Mouse (Mus musculus) layer of hippocampus, postnatal 25 days (tissue): ENCODE data around the gene Sesn3. TPM values are rescaled to one million over a fixed set of nuclear protein-coding genes. Genes with fewer than 3 reads are reported as not detected.
A peak's percentile ranks its signal among the peaks of the same experiment; 100 is the strongest.
"Not testable (repeated sequence)": the region's sequence is repeated elsewhere in the genome, so short reads cannot be mapped to it uniquely, and the experiment has no call there.

ENCODE experiments used
- DNase-seq, 2 experiments: peaks; one replicate each; pipeline ENCODE4 v3.0.0; 2022; ENCODE audit warnings: mixed read lengths in 2 of 2, low spot score in 1 of 2; ENCODE audit errors: extremely low spot score in 1 of 2
- total RNA-seq, 2 experiments: library from RNA; stranded (reverse); gene quantifications; 2 replicates each; pipeline ENCODE4 v1.2.3; 2021

Sesn3 gene
- total RNA-seq, 2 experiments from 2014 or later, result 65.0 to 67.5 TPM

DNA sequence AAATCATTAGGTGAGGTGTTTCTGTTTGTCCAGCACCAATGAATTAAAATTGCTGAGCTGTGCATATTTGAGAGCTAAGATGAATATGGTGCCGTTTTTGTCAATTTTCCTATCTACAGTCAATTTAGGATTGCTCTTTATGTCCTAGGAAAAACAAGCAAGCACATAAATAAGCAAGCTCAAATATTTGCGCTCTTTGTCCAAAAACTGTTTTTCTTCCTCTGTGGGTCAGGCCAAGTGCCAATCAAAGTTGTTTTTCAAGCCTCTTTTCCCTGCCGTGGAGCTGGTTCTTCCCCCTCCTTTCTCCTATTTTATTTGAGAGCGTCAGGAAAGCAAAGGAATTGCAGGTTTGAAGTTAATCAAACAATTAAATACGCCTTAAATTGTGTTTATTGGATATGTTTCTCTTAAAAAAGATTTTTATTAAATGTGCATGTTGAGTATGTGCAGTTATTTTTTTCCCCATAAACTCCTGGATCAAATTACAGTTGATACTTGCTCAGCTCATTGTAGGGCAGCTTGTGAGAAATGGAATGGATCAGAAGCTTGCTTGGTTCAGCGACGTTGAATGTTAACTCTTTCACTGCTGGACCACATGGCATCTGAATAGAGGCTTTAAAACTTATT, 2.6 kb downstream of the Sesn3 start:
- no peak for DNase-seq

GRCm38 (mm10) chr9:14280696-14281095, 5.8 kb downstream of the Sesn3 start:
- DNase-seq, result no peak

DNA sequence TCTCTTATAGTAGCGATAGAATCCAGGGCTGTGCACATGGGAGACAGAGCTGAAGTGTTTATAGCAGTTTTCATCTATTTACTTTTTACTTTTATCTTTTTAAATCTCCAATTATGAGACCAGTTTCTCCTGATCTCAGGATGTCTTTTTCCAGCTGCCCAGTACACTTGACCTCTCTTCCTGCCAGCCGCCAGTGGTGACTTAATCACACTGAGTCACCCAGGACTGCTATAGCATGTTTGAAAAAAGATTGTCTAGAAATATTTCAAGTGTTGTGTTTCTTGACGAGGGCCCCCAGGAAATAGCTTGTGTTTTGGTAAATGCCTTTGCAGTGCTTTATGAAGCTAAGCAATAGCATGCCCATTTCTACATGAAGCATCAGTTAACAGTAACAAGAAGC, 10.2 kb downstream of the Sesn3 start:
- no peak for DNase-seq

GRCm38 (mm10) chr9:14287234-14287633, 12.4 kb downstream of the Sesn3 start:
- DNase-seq, result no peak

DNA sequence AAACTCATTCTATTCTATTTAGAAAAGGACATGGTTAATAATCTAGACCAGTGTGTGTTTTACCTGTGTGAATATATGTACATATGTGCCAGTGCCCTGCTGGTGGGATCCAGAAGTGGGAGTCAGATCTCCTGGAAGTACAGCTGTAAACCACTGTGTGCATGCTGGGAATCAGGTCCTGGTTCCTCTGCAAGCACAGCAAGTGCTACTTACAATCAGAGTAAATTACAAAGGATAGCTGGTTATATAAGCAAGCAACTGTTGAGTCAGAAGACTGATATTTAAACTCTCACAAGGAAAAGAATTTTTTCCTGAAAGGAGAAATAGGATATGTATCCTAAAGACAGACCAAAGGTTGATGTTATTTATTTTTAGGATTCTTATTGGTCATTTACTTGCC, 13.6 kb downstream of the Sesn3 start:
- no peak for DNase-seq

DNA sequence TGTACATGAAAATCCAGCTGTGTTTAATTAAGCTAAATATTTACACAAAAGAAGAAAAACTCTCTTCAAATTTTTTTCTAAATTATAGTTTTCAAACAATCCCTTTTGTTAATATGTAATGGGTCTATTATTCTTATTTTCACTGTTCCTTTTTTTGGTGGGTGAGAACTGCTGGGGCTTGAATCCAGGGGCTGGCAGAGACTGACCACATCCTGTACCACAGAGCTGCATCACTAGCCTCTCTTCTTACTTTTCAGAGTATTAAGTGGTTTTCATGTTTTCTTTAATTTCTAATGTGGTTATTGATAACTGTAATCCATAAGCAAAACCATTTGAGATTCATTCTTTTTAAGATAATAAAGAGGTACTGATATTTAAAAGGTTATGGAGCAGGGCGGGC, 19.0 kb downstream of the Sesn3 start:
- DNase-seq, result no peak

- DNase-seq, result no peak
These were observed 21.0 kb downstream of the Sesn3 start for GRCm38 (mm10) chr9:14295680-14296440.

DNA sequence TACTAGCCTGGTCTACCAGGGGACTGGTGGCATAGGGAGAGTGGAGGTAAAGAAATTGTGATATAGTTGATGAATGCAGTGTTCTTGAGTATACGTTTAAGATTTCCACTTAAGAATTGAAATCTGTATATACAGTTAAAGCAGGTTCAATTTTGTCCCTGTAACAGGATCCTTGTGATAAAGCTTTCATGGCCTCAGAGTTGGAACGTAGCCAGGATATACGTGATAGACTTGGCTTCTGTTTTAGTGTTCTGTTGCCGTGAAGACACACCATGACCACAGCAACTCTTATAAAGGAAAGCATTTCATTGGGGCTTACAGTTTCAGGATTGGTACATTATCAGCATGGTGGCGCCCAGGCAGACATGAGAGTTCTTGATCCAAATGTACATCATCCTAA, 22.3 kb downstream of the Sesn3 start:
- no peak for DNase-seq

DNA sequence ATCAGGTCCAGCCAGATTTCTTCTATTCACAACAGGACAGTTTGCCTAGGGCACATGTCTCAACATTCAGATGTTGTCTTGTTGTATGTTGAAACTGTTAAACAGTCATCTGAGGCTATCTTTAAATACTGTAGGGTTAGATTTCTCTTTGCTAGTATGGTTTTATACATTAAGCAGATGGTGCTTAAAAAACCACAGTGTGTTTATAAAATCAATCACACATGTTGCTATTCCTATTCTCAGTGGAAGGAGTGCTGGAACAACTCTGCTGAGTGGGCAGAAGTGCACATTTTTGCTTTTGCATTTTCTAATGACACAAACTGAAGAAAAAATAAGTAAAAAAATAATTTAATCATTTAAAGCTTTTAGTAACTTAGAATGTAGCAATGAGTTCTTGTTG, 25.0 kb downstream of the Sesn3 start:
- no peak for DNase-seq

DNA sequence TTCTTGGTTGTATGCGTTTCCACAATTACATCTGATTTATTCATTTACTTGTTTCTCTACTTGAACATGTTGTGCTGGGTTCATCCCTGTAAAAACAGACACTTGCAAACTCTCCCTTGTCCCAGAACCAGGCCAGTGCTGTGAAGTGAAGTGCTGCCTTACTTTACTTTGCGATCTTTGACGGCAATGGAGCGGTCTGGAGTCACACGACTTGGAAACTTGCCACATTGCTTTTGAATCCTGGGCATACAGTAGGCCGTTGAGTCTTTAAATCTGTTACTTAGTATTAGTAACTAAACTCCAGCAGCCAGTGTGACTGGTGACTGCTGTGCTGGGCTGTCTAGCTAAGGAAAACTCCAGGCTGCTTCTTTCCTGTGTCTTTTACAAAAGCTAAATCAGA, 25.9 kb downstream of the Sesn3 start:
- no peak for DNase-seq

GRCm38 (mm10) chr9:14304262-14304968, 29.5 kb downstream of the Sesn3 start:
- no peak for DNase-seq

- DNase-seq, result no peak
These were observed 32.5 kb downstream of the Sesn3 start for GRCm38 (mm10) chr9:14307341-14307740.

DNA sequence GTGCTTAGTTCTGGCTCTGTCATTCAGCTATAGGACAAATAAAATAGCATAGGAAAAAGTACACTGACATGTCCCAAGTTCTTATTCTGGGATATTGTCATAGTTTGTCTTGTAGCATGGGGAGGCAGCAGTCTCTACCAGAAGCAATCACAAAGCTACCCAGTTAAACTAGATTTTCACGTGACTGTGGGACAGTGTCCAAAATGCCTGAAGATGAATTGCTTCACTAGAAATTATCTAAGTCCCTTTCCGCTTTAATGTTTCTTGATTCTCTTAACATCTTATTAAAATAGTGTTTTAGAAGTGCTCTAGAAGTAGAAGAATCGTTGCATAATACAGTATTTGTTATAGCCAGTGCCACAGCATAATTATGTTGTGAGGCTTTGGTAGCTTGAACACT, 39.1 kb downstream of the Sesn3 start:
- DNase-seq, result no peak

- DNase-seq, result no peak
These were observed 39.6 kb downstream of the Sesn3 start for GRCm38 (mm10) chr9:14314477-14314876.

DNA sequence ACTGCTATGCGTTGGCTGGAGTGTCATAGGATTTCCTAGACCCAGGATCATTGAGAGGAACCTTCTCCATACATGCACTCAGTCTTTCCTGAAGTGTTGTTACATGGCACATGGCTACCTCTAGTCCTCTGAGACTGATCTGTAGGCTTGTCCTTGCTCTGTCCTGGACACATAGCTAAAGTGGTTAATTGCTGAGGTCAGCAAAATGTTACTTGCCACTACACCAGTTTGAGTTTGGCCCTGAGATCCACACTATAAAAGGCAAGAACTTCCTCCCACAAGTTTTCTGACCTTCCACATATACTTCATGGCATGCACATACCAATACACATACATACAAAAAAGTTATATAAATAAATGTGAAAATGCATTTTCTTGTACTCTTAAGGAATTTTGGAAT, 41.8 kb downstream of the Sesn3 start:
- no peak for DNase-seq

GRCm38 (mm10) chr9:14335829-14336228, 61.0 kb downstream of the Sesn3 start:
- DNase-seq, result no peak

DNA sequence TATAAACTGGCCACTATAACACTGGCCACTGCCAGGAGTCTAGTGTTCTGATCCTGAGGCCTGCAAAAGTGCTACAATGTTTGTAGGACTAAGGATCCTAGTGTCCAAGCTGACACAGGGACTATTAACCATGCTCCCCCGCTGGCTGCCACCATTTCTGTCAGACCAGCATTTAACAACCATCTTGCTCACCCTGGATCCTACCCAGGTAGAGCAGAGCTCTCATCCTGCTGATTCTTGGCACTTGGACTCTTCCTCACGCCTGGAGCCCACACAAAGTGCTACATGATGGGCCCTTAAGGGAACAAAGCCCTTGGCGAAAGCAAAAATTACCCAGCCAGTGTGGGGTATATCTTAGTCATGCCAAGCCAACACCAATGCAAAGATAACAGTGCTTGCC, 62.0 kb downstream of the Sesn3 start:
- no peak for DNase-seq

GRCm38 (mm10) chr9:14338701-14339100, 63.8 kb downstream of the Sesn3 start:
- no peak for DNase-seq

- DNase-seq, result peak; percentile 56 to 87
These were observed 67.3 kb downstream of the Sesn3 start for GRCm38 (mm10) chr9:14342041-14342668.

DNA sequence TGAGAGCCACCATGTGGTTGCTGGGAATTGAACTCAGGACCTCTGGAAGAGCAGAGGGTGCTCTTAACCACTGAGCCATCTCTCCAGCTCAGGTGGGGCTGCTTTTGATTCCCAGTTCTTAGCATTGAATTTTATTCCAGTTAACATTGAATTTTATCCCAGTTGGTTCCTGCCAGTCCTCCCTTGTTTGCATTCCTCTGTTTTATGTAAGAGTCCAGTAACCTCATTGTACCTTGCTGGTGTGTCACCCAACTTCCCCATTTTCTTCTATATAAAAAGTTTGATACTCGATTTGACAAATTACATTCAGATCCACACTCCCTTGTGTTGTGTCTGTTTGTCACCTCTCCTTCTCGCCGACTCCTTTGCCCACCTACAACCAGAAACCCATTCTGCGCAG, 71.0 kb downstream of the Sesn3 start:
- not testable (repeated sequence) for DNase-seq

GRCm38 (mm10) chr9:14348416-14348815, 73.5 kb downstream of the Sesn3 start:
- peak in 1 of 2 experiments; percentile 24 for DNase-seq
